Mouse (Mus musculus) myocyte (in vitro differentiated cells): ENCODE results near the gene Habp2. TPM values are rescaled to one million over a fixed set of nuclear protein-coding genes. Genes with fewer than 3 reads are reported as not detected.

Experiments used
- H3K27me3 ChIP-seq: one replicate; pipeline ENCODE4 v1.6.1; 2011; ENCODE audit not compliant: control insufficient read depth, insufficient read depth, insufficient read length
- H3K36me3 ChIP-seq: one replicate; pipeline ENCODE4 v1.6.1; 2011; ENCODE audit not compliant: control insufficient read depth, insufficient read depth
- H3K4me2 ChIP-seq: one replicate; pipeline ENCODE4 v1.6.1; 2011; ENCODE audit warnings: low read depth, control low read depth
- H3K4me3 ChIP-seq: one replicate; pipeline ENCODE4 v1.5.1; 2011; ENCODE audit warnings: mild to moderate bottlenecking, control low read depth, moderate library complexity
- H3K79me2 ChIP-seq: one replicate; pipeline ENCODE4 v1.6.1; 2011; ENCODE audit not compliant: control insufficient read depth, insufficient read depth
- H3ac ChIP-seq: one replicate; pipeline ENCODE4 v1.6.1; 2011; ENCODE audit not compliant: control insufficient read depth, insufficient read length
- CEBPB ChIP-seq: IDR thresholded peaks from 2 replicates; pipeline ENCODE4 v1.6.1; 2011; ENCODE audit warnings: mild to moderate bottlenecking, moderate library complexity; ENCODE audit not compliant: poor library complexity, insufficient read depth, severe bottlenecking
- E2F4 ChIP-seq: IDR thresholded peaks from one replicate; pipeline ENCODE4 v1.6.1; 2011; ENCODE audit warnings: mild to moderate bottlenecking, control low read depth, moderate library complexity; ENCODE audit not compliant: insufficient read depth
- MAX ChIP-seq: IDR thresholded peaks from one replicate; pipeline ENCODE4 v1.6.1; 2011; ENCODE audit warnings: low read depth, mild to moderate bottlenecking, control low read depth
- MYOD1 ChIP-seq, 3 experiments: IDR thresholded peaks; one replicate each; pipeline ENCODE4 v1.6.1; 2011; ENCODE audit warnings: control low read depth in 2 of 3, low read depth in 2 of 3, mild to moderate bottlenecking in 2 of 3, moderate library complexity in 1 of 3; ENCODE audit not compliant: insufficient read length in 2 of 3, control insufficient read depth in 1 of 3
- MYOG ChIP-seq, 3 experiments: IDR thresholded peaks; one replicate each; pipeline ENCODE4 v1.6.1; 2011; ENCODE audit warnings: control low read depth in 2 of 3, low read depth in 2 of 3, mild to moderate bottlenecking in 2 of 3; ENCODE audit not compliant: insufficient read length in 2 of 3, control insufficient read depth in 1 of 3, insufficient read depth in 1 of 3
- POLR2A ChIP-seq: IDR thresholded peaks from one replicate; pipeline ENCODE4 v1.6.1; 2011; ENCODE audit warnings: low read depth, mild to moderate bottlenecking, control low read depth, moderate library complexity; ENCODE audit not compliant: insufficient read length
- POLR2AphosphoS2 ChIP-seq: IDR thresholded peaks from one replicate; pipeline ENCODE4 v1.6.1; 2011; ENCODE audit warnings: low read depth, control low read depth; ENCODE audit not compliant: insufficient read length
- REST ChIP-seq: IDR thresholded peaks from one replicate; pipeline ENCODE4 v1.6.1; 2011; ENCODE audit warnings: mild to moderate bottlenecking, control low read depth, moderate library complexity; ENCODE audit not compliant: insufficient read depth, insufficient read length
- SRF ChIP-seq: IDR thresholded peaks from one replicate; pipeline ENCODE4 v1.6.1; 2011; ENCODE audit warnings: low read depth; ENCODE audit not compliant: control insufficient read depth, insufficient read length
- TCF12 ChIP-seq: IDR thresholded peaks from one replicate; pipeline ENCODE4 v1.6.1; 2011; ENCODE audit warnings: mild to moderate bottlenecking, control low read depth; ENCODE audit not compliant: poor library complexity, insufficient read depth, severe bottlenecking
- TCF3 ChIP-seq: IDR thresholded peaks from one replicate; pipeline ENCODE4 v1.6.1; 2011; ENCODE audit warnings: low read depth, control low read depth; ENCODE audit not compliant: insufficient read length
- USF1 ChIP-seq: IDR thresholded peaks from one replicate; pipeline ENCODE4 v1.6.1; 2011; ENCODE audit warnings: low read depth, mild to moderate bottlenecking, control low read depth, moderate library complexity
- polyA plus RNA-seq: library from polyadenylated mRNA; unstranded; fragments of >200 nt; fragmentation: generic; extraction: Trizol; gene quantifications from one replicate; pipeline ENCODE4 v1.2.1, GENCODE M21; 2012; ENCODE audit warnings: missing spikeins

Habp2 gene
- polyA plus RNA-seq, 1 experiment = 0.49 TPM

- TF ChIP-seq TCF3 (no peak), MYOG (IDR thresholded peaks at IDR 0.05; ENCODE audit: control insufficient read depth in 1 of 3, insufficient read depth in 1 of 3, insufficient read length in 2 of 3, low read depth in 2 of 3) (peak in 2 of 3 experiments; percentile 23 to 43), SRF (no peak), MYOD1 (IDR thresholded peaks at IDR 0.05; ENCODE audit: control insufficient read depth in 1 of 3, insufficient read length in 2 of 3, low read depth in 2 of 3) (peak in 1 of 3 experiments; percentile 62)
Observed at GRCm38 (mm10) chr19:56289642-56290041, 2.7 kb downstream of the Habp2 start.

GRCm38 (mm10) chr19:56291898-56292297 lies 5.0 kb downstream of the Habp2 start:
- H3K4me3 ChIP-seq = no peak overlapping the region
- H3K36me3 ChIP-seq = no peaks in the 10 kb centered on the region
- H3ac ChIP-seq = no peak overlapping the region
- H3K27me3 ChIP-seq = no peaks in the 10 kb centered on the region
- TF ChIP-seq TCF12 (no peak), MYOD1 (IDR thresholded peaks at IDR 0.05; ENCODE audit: control insufficient read depth in 1 of 3, insufficient read length in 2 of 3, low read depth in 2 of 3) (no peak), MYOG (IDR thresholded peaks at IDR 0.05; ENCODE audit: control insufficient read depth in 1 of 3, insufficient read depth in 1 of 3, insufficient read length in 2 of 3, low read depth in 2 of 3) (no peak), REST (no peak), SRF (no peak), USF1 (no peak), POLR2AphosphoS2 (no peak), MAX (no peak), CEBPB (no peak), TCF3 (no peak), POLR2A (no peak), E2F4 (no peak)
- H3K4me2 ChIP-seq = no peak overlapping the region
- no peaks in the 10 kb centered on the region for H3K79me2 ChIP-seq

More at GRCm38 (mm10) chr19:56289642-56290041, 2.7 kb downstream of the Habp2 start:
- no peak overlapping the region for H3ac ChIP-seq
- H3K79me2 ChIP-seq = no peaks in the 10 kb centered on the region
- H3K36me3 ChIP-seq = no peaks in the 10 kb centered on the region
- no peak overlapping the region for H3K4me3 ChIP-seq
- no peak overlapping the region for H3K4me2 ChIP-seq
- H3K27me3 ChIP-seq = no peaks in the 10 kb centered on the region

DNA sequence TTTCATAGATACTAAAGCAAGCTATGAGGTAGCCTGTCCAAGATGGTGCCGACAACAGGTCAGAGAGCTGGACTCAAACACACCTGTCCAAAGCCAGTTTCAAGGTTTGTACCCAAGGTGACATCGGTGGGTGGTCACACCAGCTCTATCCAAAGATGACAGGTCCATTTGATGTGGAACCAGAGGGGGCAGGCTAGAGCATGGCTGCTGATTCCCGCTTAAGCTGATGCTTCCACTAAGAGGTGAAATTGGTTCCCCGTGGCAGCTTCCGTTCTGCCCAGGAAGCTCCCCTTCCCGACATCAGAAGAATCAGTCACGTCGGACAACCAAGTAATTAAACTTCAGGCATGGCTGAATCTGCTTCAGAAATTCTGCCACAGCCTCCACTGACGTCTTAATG lies 5.4 kb downstream of the Habp2 start:
- H3K4me3 ChIP-seq = no peak overlapping the region
- H3K27me3 ChIP-seq = no peaks in the 10 kb centered on the region
- no peak overlapping the region for H3ac ChIP-seq
- H3K79me2 ChIP-seq = no peaks in the 10 kb centered on the region
- TF ChIP-seq CEBPB (no peak), POLR2A (no peak), E2F4 (no peak), MYOG (IDR thresholded peaks at IDR 0.05; ENCODE audit: control insufficient read depth in 1 of 3, insufficient read depth in 1 of 3, insufficient read length in 2 of 3, low read depth in 2 of 3) (no peak), USF1 (no peak), REST (no peak), POLR2AphosphoS2 (no peak), TCF3 (no peak), TCF12 (no peak), MYOD1 (IDR thresholded peaks at IDR 0.05; ENCODE audit: control insufficient read depth in 1 of 3, insufficient read length in 2 of 3, low read depth in 2 of 3) (no peak), SRF (no peak), MAX (no peak)
- H3K36me3 ChIP-seq = no peaks in the 10 kb centered on the region
- no peak overlapping the region for H3K4me2 ChIP-seq

- H3K36me3 ChIP-seq = no peaks in the 10 kb centered on the region
- no peaks in the 10 kb centered on the region for H3K27me3 ChIP-seq
- no peak overlapping the region for H3K4me3 ChIP-seq
- TF ChIP-seq MYOD1 (IDR thresholded peaks at IDR 0.05; ENCODE audit: control insufficient read depth in 1 of 3, insufficient read length in 2 of 3, low read depth in 2 of 3) = peak in 1 of 3 experiments; percentile 22
- no peak for TF ChIP-seq TCF3
- H3K4me2 ChIP-seq = no peak overlapping the region
- H3K79me2 ChIP-seq = no peaks in the 10 kb centered on the region
- no peak overlapping the region for H3ac ChIP-seq
Observed at GRCm38 (mm10) chr19:56294654-56295399, 7.9 kb downstream of the Habp2 start.

GRCm38 (mm10) chr19:56296668-56297067 lies 9.7 kb downstream of the Habp2 start:
- H3K36me3 ChIP-seq = no peaks in the 10 kb centered on the region
- no peaks in the 10 kb centered on the region for H3K27me3 ChIP-seq
- H3K4me3 ChIP-seq = no peak overlapping the region
- no peaks in the 10 kb centered on the region for H3K79me2 ChIP-seq
- H3ac ChIP-seq = no peak overlapping the region
- no peak for TF ChIP-seq E2F4
- no peak for TF ChIP-seq REST
- H3K4me2 ChIP-seq = no peak overlapping the region
